Mouse (Mus musculus) skeletal muscle tissue, adult 2 months (tissue): ENCODE measurements at regions not wholly inside any gene's neighbourhood (a gene's known extent, or its start where the extent isn't known, plus 50 kb on each side); places are given as distances from the start of the nearest gene placed in this dataset.
"Not testable (repeated sequence)": the region's sequence is repeated elsewhere in the genome, so short reads cannot be mapped to it uniquely, and the experiment has no call there.

ENCODE experiments used
- DNase-seq: peaks from one replicate; pipeline ENCODE4 v3.0.0-alpha.2; 2012; ENCODE audit warnings: low read depth, low spot score

- no peak for DNase-seq
Measured at GRCm38 (mm10) chr10:85242701-85243100, 57.8 kb upstream of the Cry1 start.

GRCm38 (mm10) chr10:85243556-85243955 lies 58.7 kb upstream of the Cry1 start:
- no peak for DNase-seq

- no peak for DNase-seq
Measured at GRCm38 (mm10) chr10:85265746-85266145, 80.9 kb upstream of the Cry1 start.

- DNase-seq: no peak
Measured at GRCm38 (mm10) chr10:85266148-85266547, 81.3 kb upstream of the Cry1 start.

- DNase-seq: no peak
Measured at GRCm38 (mm10) chr10:85266796-85267195, 81.9 kb upstream of the Cry1 start.

- no peak for DNase-seq
Measured at GRCm38 (mm10) chr10:85270209-85270608, 85.3 kb upstream of the Cry1 start.

GRCm38 (mm10) chr10:85276793-85277192 lies 91.9 kb upstream of the Cry1 start:
- no peak for DNase-seq

GRCm38 (mm10) chr10:85291733-85292476 lies 94.7 kb upstream of the Btbd11 start:
- DNase-seq: no peak

- DNase-seq: no peak
Measured at GRCm38 (mm10) chr10:85292477-85292855, 94.1 kb upstream of the Btbd11 start.

- DNase-seq: no peak
Measured at GRCm38 (mm10) chr10:85293071-85293783, 93.4 kb upstream of the Btbd11 start.

GRCm38 (mm10) chr10:85295133-85295887 lies 91.3 kb upstream of the Btbd11 start:
- no peak for DNase-seq

GRCm38 (mm10) chr10:85311781-85312180 lies 74.8 kb upstream of the Btbd11 start:
- DNase-seq: no peak

GRCm38 (mm10) chr10:85313331-85313730 lies 73.3 kb upstream of the Btbd11 start:
- DNase-seq: not testable (repeated sequence)

- DNase-seq: peak; percentile 34
Measured at GRCm38 (mm10) chr10:85320971-85321370, 65.6 kb upstream of the Btbd11 start.

GRCm38 (mm10) chr10:85322280-85322679 lies 64.3 kb upstream of the Btbd11 start:
- DNase-seq: no peak

- no peak for DNase-seq
Measured at GRCm38 (mm10) chr10:85329382-85329781, 57.2 kb upstream of the Btbd11 start.

- peak; percentile 52 for DNase-seq
Measured at GRCm38 (mm10) chr10:85330938-85331691, 55.5 kb upstream of the Btbd11 start.
